Mouse (Mus musculus) fat pad, adult 2 months (tissue): Measurements from ENCODE around the gene Hist1h2bg.
"Not testable (repeated sequence)": the region's sequence is repeated elsewhere in the genome, so short reads cannot be mapped to it uniquely, and the experiment has no call there.

ENCODE experiments used
- DNase-seq: peaks from one replicate; pipeline ENCODE4 v3.0.0-alpha.2; 2011; ENCODE audit warnings: low read depth, low spot score; ENCODE audit errors: extremely low read depth

Hist1h2bg gene

GRCm38 (mm10) chr13:23538249-23538648, 32.9 kb upstream of the Hist1h2bg start:
- DNase-seq = no peak

- DNase-seq = not testable (repeated sequence)
Observed at GRCm38 (mm10) chr13:23539821-23540220, 31.4 kb upstream of the Hist1h2bg start.

DNA sequence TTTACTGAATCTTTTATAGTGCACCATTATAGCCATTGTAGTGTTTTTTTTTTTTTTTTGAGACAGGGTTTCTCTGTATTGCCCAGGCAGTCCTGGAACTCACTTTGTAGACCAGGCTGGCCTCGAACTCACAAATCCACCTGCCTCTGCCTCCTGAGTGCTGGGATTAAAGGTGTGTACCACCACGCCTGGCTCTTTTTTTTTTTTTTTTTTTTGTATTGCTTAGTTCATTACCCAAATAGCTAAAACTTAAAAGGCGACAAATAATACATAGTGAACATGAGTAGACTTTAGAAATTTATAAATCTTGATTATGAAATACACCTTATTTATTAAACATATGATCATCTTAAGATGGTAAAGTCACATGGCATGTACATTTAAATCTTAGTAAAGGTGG, 29.7 kb upstream of the Hist1h2bg start:
- no peak for DNase-seq

- not testable (repeated sequence) for DNase-seq
Observed at GRCm38 (mm10) chr13:23542225-23542980, 28.8 kb upstream of the Hist1h2bg start.

DNA sequence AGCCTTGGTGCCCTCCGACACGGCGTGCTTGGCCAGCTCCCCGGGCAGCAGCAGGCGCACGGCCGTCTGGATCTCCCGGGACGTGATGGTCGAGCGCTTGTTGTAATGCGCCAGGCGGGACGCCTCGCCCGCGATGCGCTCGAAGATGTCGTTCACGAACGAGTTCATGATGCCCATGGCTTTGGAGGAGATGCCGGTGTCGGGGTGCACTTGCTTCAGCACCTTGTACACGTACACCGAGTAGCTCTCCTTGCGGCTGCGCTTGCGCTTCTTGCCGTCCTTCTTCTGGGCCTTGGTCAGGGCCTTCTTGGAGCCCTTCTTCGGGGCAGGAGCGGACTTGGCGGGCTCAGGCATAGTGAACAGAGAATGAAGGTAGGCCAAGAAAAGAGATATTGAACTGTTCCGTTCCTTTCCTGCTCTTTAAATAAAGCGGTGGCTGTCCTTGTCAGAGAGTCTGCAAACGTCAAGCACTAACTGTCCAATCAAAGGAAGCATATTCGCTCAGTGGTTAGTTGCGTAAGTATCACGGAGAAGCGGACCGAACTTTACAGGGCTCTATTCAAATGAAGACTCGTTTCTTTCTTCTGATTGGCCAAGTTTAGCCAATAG, 28.1 kb upstream of the Hist1h2bg start, which contains the start of gene Hist1h2bh:
Gene Hist1h2bh, minus strand, starts transcription at position 394 of the 609 bp plus-strand sequence.
- peak; percentile 97 for DNase-seq

DNA sequence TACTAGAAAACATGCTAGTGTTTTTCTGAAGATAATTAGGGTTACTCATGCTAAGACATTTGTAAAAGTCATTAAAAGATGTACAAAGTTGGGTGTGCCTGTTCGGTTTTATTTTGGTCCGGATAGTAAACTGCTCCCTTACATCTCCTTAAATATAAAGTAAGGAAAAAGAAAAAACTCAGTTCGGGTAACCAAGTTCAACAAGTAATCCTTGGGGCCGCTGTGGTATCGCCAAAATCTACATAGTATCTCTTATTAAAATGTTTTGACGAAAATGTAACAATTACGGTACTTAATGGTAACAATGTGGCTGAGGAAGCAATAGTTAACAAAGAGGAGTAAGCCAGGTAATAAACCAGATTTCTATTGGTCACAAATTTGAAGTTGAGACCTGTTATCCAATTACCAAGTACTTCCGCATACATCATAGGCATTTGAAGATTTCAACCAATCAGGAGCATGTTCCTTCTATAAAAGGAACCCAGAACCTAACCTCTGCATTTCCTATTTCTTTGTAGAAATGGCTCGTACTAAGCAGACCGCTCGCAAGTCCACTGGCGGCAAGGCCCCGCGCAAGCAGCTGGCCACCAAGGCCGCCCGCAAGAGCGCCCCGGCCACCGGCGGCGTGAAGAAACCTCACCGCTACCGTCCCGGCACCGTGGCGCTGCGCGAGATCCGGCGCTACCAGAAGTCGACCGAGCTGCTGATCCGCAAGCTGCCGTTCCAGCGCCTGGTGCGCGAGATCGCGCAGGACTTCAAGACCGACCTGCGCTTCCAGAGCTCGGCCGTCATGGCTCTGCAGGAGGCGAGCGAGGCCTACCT, 27.0 kb upstream of the Hist1h2bg start, which contains the start of gene Hist1h3f:
Gene Hist1h3f, plus strand, starts transcription at position 88 of the 822 bp plus-strand sequence.
- DNase-seq = no peak

DNA sequence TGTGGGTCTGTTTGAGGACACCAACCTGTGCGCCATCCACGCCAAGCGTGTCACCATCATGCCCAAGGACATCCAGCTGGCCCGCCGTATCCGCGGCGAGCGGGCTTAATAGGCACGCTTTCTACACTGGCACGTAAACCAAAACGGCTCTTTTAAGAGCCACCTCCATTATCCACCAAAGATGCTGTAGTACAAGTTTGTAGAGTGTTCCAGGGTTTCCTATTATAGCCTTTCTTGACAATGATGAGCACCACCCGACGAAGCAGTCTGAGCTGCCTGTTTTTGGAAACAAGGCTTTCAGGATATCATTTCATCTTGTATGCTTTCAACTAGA, 26.4 kb upstream of the Hist1h2bg start:
- not testable (repeated sequence) for DNase-seq

DNA sequence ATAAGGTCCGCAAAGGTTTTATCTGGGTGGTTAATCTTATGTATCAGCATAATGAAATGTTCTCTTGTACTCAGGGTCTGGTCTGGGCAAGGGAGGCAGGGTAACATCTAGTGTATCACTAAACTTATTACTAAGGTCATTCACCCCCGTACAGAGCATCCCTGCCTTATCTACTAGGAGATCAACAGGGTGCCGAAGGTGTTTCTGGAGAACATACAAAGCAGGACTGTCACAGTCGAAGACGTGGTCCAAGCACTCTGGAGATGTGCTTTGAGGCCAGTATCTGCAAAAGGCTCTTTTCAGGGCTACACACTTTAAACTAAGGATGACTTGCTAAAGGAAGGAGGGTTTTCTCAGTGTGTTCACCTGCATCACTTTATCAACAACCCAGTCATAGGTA, 24.5 kb upstream of the Hist1h2bg start:
- DNase-seq = no peak

- no peak for DNase-seq
Observed at GRCm38 (mm10) chr13:23550761-23551145, 20.4 kb upstream of the Hist1h2bg start.

- not testable (repeated sequence) for DNase-seq
Observed at GRCm38 (mm10) chr13:23551146-23551834, 19.9 kb upstream of the Hist1h2bg start, which contains the start of gene Hist1h4f. Gene Hist1h4f, minus strand, starts transcription at chr13:23551648.

DNA sequence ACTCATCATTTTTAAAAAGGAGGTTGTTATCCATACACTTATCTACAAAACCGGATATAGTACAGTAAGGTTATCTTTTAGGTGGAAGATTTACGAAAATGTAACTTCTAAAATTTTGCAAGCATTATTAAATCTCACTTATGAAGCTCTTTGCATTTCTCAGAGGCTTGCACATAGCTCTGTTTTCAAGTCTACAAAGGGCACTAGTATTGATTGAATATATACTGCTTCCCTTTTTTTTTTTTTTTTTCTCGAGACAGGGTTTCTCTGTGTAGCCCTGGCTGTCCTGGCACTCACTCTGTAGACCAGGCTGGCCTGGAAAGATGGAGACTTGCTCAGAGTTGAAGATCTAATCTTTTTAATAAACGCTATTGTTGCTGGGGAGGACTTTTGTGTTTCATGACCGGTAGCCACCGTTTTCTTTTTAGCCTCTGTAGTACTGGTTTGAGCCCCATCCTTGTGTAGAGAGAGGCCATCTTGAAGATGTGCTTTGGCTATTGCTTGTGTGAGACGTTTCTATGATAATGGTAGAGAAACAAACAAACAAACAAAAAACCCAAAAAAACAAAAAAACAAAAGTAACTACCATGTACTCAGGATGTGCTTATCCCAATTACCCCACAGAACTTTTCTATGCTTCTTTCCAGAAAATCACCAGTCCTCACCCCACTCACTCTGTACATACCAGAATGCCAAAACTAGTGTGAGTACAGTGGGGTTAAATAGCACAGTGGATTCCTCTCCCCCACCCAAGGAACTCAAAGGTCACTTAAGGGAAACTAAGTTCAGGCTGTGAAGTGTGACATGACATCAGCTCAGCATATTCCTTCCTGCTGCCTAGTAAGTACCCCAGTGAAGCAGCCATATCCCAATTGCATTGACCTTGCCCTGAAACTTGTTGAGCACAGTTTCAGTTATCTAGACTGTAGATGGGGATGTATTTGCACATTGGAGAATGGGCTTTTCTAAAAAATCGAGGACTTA, 19.0 kb upstream of the Hist1h2bg start:
- DNase-seq = no peak

DNA sequence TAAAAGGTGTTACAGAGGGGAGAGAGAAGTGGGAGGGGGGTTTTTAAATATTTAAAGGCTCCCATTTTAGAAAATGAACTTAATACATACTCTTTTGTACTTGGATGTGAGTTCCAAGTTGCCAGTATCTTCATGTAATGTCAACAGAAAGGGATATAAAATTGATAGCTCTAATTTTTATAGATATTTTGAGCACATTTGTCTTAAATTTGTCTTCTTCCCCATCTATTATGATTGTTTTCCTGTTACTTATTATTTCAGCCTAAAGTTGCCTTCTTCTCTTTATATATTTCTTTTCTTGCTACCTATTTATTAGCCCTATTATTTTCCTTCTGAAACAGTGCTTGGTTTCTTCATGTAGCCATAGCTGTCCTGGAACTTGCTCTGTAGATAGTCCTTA, 18.2 kb upstream of the Hist1h2bg start, which contains the start of gene Hist1h1d:
Gene Hist1h1d, plus strand, starts transcription at position 301 of the 400 bp plus-strand sequence.
- no peak for DNase-seq

- no peak for DNase-seq
Observed at GRCm38 (mm10) chr13:23554393-23554792, 16.8 kb upstream of the Hist1h2bg start.

- no peak for DNase-seq
Observed at GRCm38 (mm10) chr13:23554925-23555838, 16.0 kb upstream of the Hist1h2bg start.

GRCm38 (mm10) chr13:23555839-23556416, 15.3 kb upstream of the Hist1h2bg start:
- peak; percentile 72 for DNase-seq

DNA sequence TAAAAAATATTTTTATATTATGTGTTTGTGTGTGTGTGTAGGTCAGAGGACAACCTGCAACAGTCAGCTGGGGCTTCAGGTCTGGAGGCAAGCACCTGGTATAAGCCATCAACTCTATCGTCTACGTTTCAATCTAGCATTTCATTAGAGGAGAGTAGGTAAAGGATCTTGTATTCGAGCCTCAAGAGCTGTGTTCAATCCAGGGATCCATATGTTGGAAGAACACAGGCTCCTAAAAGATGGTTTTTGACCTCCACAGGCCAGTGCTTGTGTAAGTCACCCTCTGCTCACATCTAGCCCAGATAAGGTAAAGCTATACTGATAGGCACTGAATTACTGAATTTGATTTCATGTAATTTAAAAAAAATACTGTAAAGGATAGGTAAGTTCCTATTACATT, 14.3 kb upstream of the Hist1h2bg start:
- DNase-seq = no peak

GRCm38 (mm10) chr13:23560699-23561098, 10.5 kb upstream of the Hist1h2bg start:
- not testable (repeated sequence) for DNase-seq

- not testable (repeated sequence) for DNase-seq
Observed at GRCm38 (mm10) chr13:23561531-23561882, 9.7 kb upstream of the Hist1h2bg start.
